Mouse (Mus musculus) gastrocnemius, postnatal 14 days (tissue): ENCODE results near the gene Defb25. TPM values are rescaled to one million over a fixed set of nuclear protein-coding genes. Genes with fewer than 3 reads are reported as not detected.

ENCODE experiments used
- DNase-seq: peaks from one replicate; pipeline ENCODE4 v3.0.0; 2021; ENCODE audit warnings: mixed read lengths
- intact Hi-C: fragments of 180-260 bp; cut with DNase I; formaldehyde crosslinking; loops from one replicate; pipeline ENCODE4 v1.15.1; 2025; ENCODE audit warnings: low total_unique reads
- total RNA-seq, 2 experiments: library from RNA; stranded (reverse); gene quantifications; 2 replicates each; pipeline ENCODE4 v1.2.3; 2021

Gene Defb25
- total RNA-seq, 2 experiments from 2014 or later = 1.3 to 1.4 TPM

GRCm38 (mm10) chr2:152586926-152587560 is 35.8 kb downstream of the Defb25 start:
- intact Hi-C loops = no loop called here
- no peak for DNase-seq

GRCm38 (mm10) chr2:152580612-152581011 is 42.2 kb downstream of the Defb25 start:
- intact Hi-C loops = no loop called here
- DNase-seq = no peak

- DNase-seq = no peak
Observed at GRCm38 (mm10) chr2:152580107-152580506, 42.7 kb downstream of the Defb25 start, which contains the start of gene Defb19. TSS of gene Defb19 (minus strand) at chr2:152580312.

GRCm38 (mm10) chr2:152573484-152573883 is 49.4 kb downstream of the Defb25 start:
- intact Hi-C loops = no loop called here
- DNase-seq = no peak

More at GRCm38 (mm10) chr2:152580107-152580506, 42.7 kb downstream of the Defb25 start, which contains the start of gene Defb19:
- intact Hi-C loops = no loop called here

Other genes with a start within 250 kb of the Defb25 start
- gene Nrsn2, start 246.4 kb downstream of the Defb25 start, total RNA-seq = not detected
- 1 to 10 TPM; 2.9 to 4.3 TPM for gene Sox12, start 225.0 kb downstream of the Defb25 start, total RNA-seq
- gene Zcchc3, start 208.0 kb downstream of the Defb25 start, total RNA-seq = 1 to 10 TPM; 2.7 to 3.2 TPM
- not detected for gene 6820408C15Rik, start 207.5 kb downstream of the Defb25 start, total RNA-seq
- gene Defb23, start 158.4 kb downstream of the Defb25 start, total RNA-seq = not detected
- gene Defb20, start 146.0 kb downstream of the Defb25 start, total RNA-seq = not detected
- gene Defb22, start 132.9 kb downstream of the Defb25 start, total RNA-seq = not detected
- not detected for gene Defb26, start 111.4 kb downstream of the Defb25 start, total RNA-seq
- not detected for gene Defb28, start 104.8 kb downstream of the Defb25 start, total RNA-seq
- not detected for gene Defb29, start 83.0 kb downstream of the Defb25 start, total RNA-seq
- not detected for gene Gm17416, start 53.7 kb downstream of the Defb25 start, total RNA-seq
- not detected for gene Defb21, start 50.3 kb downstream of the Defb25 start, total RNA-seq
- gene Defb19, start 42.7 kb downstream of the Defb25 start, total RNA-seq = not detected
- not detected for gene Defb45, start 23.7 kb downstream of the Defb25 start, total RNA-seq
- not detected for gene Defb36, start 18.7 kb downstream of the Defb25 start, total RNA-seq
- 1 to 10 TPM; 5.2 to 7.3 TPM for gene Rem1, start 3.9 kb upstream of the Defb25 start, total RNA-seq
- gene H13, start 46.4 kb upstream of the Defb25 start, total RNA-seq = 10 to 100 TPM; 45.8 to 49.1 TPM
- gene Mcts2, start 64.0 kb upstream of the Defb25 start, total RNA-seq = 10 to 100 TPM; 11.9 to 13.8 TPM
- 10 to 100 TPM; 12.5 to 17.3 TPM for gene Id1, start 113.2 kb upstream of the Defb25 start, total RNA-seq
- gene Cox4i2, start 131.1 kb upstream of the Defb25 start, total RNA-seq = 1 to 10 TPM; 5.9 to 6.0 TPM
- 10 to 100 TPM; 14.4 to 28.6 TPM for gene Bcl2l1, start 208.7 kb upstream of the Defb25 start, total RNA-seq
- 1 to 10 TPM; 4.1 to 4.7 TPM for gene Tpx2, start 224.9 kb upstream of the Defb25 start, total RNA-seq